In the genomic region with DNA sequence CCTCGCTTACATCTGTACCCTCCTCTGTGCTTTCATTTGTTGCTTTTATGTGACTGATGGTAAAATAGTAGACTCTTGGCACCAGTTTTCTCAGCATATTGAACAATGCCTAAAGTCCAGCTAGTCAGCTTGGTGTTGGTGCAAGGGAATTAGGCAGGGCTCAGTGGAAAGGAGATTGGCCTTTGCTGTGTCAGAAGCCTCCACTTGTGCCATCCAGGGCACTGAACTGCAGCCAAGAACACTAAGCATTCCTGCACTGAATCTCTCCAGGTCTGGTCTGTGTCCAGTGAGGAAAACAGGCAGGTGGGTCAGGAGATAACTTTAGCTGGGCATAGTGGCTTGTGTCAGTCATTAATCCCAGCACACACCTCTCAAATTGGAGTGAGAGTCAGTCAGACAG, we compare ENCODE assay signal across 17 mouse cellular contexts. TPM values are rescaled to one million over a fixed set of nuclear protein-coding genes. Genes with fewer than 3 reads are reported as not detected.
DNase-seq lines count a peak whose midpoint lies in the region; ATAC-seq and TF ChIP-seq lines count a peak whose summit lies in the region.
"Had no signal": no experiment of that assay in that cellular context is flagged by ENCODE, and none has a peak within 500 bp of the region (broad histone marks: within the 10 kb centered on the region; RNA-seq: fewer than 3 reads in every experiment).

No protein-coding gene starts in this region.

- TF ChIP-seq CTCF in intestine, postnatal 0 days (IDR thresholded peaks at IDR 0.05; ENCODE audit: low read depth) = no peak

- H3K4me3 ChIP-seq in heart, embryonic 10.5 days = no peak overlapping the region
- H3K4me3 ChIP-seq in intestine, postnatal 0 days (ENCODE audit: low read depth, low read length) = no peak overlapping the region
- no peak overlapping the region for H3K4me3 ChIP-seq in midbrain, embryonic 11.5 days (ENCODE audit: low read depth, low read length)
- H3K4me3 ChIP-seq: embryonic facial prominence, embryonic 13.5 days; heart, embryonic 13.5 days; hindbrain, embryonic 13.5 days; limb, embryonic 12.5 days; midbrain, embryonic 12.5 days had no signal

- intact Hi-C loops in heart, postnatal 10 days (cut with DNase I) = no loop called here

- H3K9me3 ChIP-seq in heart, embryonic 10.5 days = no peaks in the 10 kb centered on the region
- no peaks in the 10 kb centered on the region for H3K9me3 ChIP-seq in intestine, postnatal 0 days (ENCODE audit: control insufficient read depth)
- H3K9me3 ChIP-seq in midbrain, embryonic 11.5 days (ENCODE audit: control insufficient read depth, low read length) = no peaks in the 10 kb centered on the region
- H3K9me3 ChIP-seq: embryonic facial prominence, embryonic 13.5 days; heart, embryonic 13.5 days; hindbrain, embryonic 13.5 days; limb, embryonic 12.5 days; midbrain, embryonic 12.5 days had no signal

- H3K9ac ChIP-seq in intestine, postnatal 0 days (ENCODE audit: low read depth, low read length) = no peak overlapping the region
- no peak overlapping the region for H3K9ac ChIP-seq in midbrain, embryonic 11.5 days (ENCODE audit: low read length)
- H3K9ac ChIP-seq: embryonic facial prominence, embryonic 13.5 days; heart, embryonic 13.5 days; hindbrain, embryonic 13.5 days; limb, embryonic 12.5 days; liver, embryonic 14.5 days; midbrain, embryonic 12.5 days had no signal

- H3K4me1 ChIP-seq in heart, embryonic 10.5 days = no peaks in the 10 kb centered on the region
- H3K4me1 ChIP-seq in intestine, postnatal 0 days (replicated peaks; ENCODE audit: control insufficient read depth, insufficient read depth, low read length) = no peaks in the 10 kb centered on the region
- H3K4me1 ChIP-seq in midbrain, embryonic 11.5 days (ENCODE audit: control insufficient read depth, insufficient read depth, low read length) = no peaks in the 10 kb centered on the region
- H3K4me1 ChIP-seq: embryonic facial prominence, embryonic 13.5 days; hindbrain, embryonic 13.5 days; limb, embryonic 12.5 days; midbrain, embryonic 12.5 days had no signal

- H3K4me2 ChIP-seq in intestine, postnatal 0 days (replicated peaks; ENCODE audit: low read depth) = no peak overlapping the region
- H3K4me2 ChIP-seq in midbrain, embryonic 11.5 days = no peak overlapping the region
- H3K4me2 ChIP-seq: embryonic facial prominence, embryonic 13.5 days; heart, embryonic 13.5 days; hindbrain, embryonic 13.5 days; limb, embryonic 12.5 days; midbrain, embryonic 12.5 days had no signal

- DNase-seq in heart, adult 11 months = peak; percentile 94
- DNase-seq in heart, embryonic 10.5 days (ENCODE audit: low spot score) = no peak
- peak; percentile 64 for DNase-seq in cerebellum, adult 11-12 months
- peak; percentile 65 for DNase-seq in cerebellum, adult 9-10 months
- peak; percentile 72 to 74 for DNase-seq in heart, postnatal 10 days
- no peak for DNase-seq in midbrain, embryonic 11.5 days (ENCODE audit: low spot score, missing footprints)
- DNase-seq: right cerebral cortex, postnatal 4 days; thymus, postnatal 36 days had no signal

- 80% methylated on average over 1 of the region's 1 CpGs for WGBS in heart, embryonic 10.5 days
- 95% methylated on average over 1 of the region's 1 CpGs for WGBS in intestine, postnatal 0 days
- WGBS in midbrain, embryonic 11.5 days = 92% methylated on average over 1 of the region's 1 CpGs

- peaks cover 33% of the 10 kb centered on the region; the same call in 1 of the 2 replicates for H3K36me3 ChIP-seq in heart, embryonic 10.5 days
- peaks cover 35% of the 10 kb centered on the region for H3K36me3 ChIP-seq in intestine, postnatal 0 days (ENCODE audit: control insufficient read depth, insufficient read depth)
- no peaks in the 10 kb centered on the region for H3K36me3 ChIP-seq in midbrain, embryonic 11.5 days (ENCODE audit: control insufficient read depth, insufficient read depth, low read length)

- no peak for ATAC-seq in intestine, postnatal 0 days
- ATAC-seq in midbrain, embryonic 11.5 days (ENCODE audit: low FRiP score) = no peak
- ATAC-seq: forebrain, embryonic 14.5 days; lung, postnatal 0 days had no signal

- H3K27ac ChIP-seq in heart, embryonic 10.5 days = no peak overlapping the region
- no peak overlapping the region for H3K27ac ChIP-seq in intestine, postnatal 0 days (ENCODE audit: low read depth, low read length)
- no peak overlapping the region for H3K27ac ChIP-seq in midbrain, embryonic 11.5 days (ENCODE audit: low read depth, low read length)
- H3K27ac ChIP-seq: embryonic facial prominence, embryonic 13.5 days; heart, embryonic 13.5 days; hindbrain, embryonic 13.5 days; limb, embryonic 12.5 days; liver, embryonic 14.5 days; midbrain, embryonic 12.5 days had no signal

- no peaks in the 10 kb centered on the region for H3K27me3 ChIP-seq in heart, embryonic 10.5 days (ENCODE audit: insufficient read depth, poor library complexity, severe bottlenecking)
- no peaks in the 10 kb centered on the region for H3K27me3 ChIP-seq in intestine, postnatal 0 days (replicated peaks; ENCODE audit: control insufficient read depth, insufficient read depth, low read length)
- H3K27me3 ChIP-seq in midbrain, embryonic 11.5 days (ENCODE audit: control insufficient read depth, insufficient read depth, low read length) = no peaks in the 10 kb centered on the region
- H3K27me3 ChIP-seq: embryonic facial prominence, embryonic 13.5 days; heart, embryonic 13.5 days; hindbrain, embryonic 13.5 days; limb, embryonic 12.5 days; midbrain, embryonic 12.5 days had no signal

RNA-seq across cellular contexts. Expression of gene Ankrd9, which starts 29.4 kb away (rescaled TPM):
- polyA plus RNA-seq in heart, embryonic 10.5 days (2016; fragmentation: Nextera tagmentation; extraction: Ambion mirVana) = 14.8 and 19.1 TPM in 2 replicates
- total RNA-seq in heart, postnatal 10 days (2021) = 10 to 100 TPM; 35.4 to 70.2 TPM
- polyA plus RNA-seq in intestine, postnatal 0 days (2015; fragmentation: Nextera tagmentation; extraction: Ambion mirVana) = 76.3 and 80.0 TPM in 2 replicates
- 9.9 and 11.8 TPM in 2 replicates for polyA plus RNA-seq in midbrain, embryonic 11.5 days (2014; fragmentation: Nextera tagmentation; extraction: Ambion mirVana)

Comparison
In these comparisons a context has a peak if more than half of its experiments do, and no peak if none do; other contexts are left out.
1. DNase-seq: peak in heart, adult 11 months (single experiment), cerebellum, adult 11-12 months (single experiment), cerebellum, adult 9-10 months (single experiment) and heart, postnatal 10 days (2 of 2); none in heart, embryonic 10.5 days (single experiment) and midbrain, embryonic 11.5 days (single experiment).